Mouse (Mus musculus) thymus, adult 2 months (tissue): ENCODE measurements around the gene Card11.

Source experiments
- CTCF ChIP-seq: fragments of 200-500 bp; IDR thresholded peaks from 2 replicates; pipeline ENCODE4 v1.5.1; 2012; ENCODE audit warnings: mild to moderate bottlenecking, control low read depth, low read length, moderate library complexity, borderline replicate concordance; ENCODE audit not compliant: control insufficient read depth, poor library complexity, insufficient read depth; ENCODE audit errors: extremely low read depth
- POLR2A ChIP-seq: fragments of 200-500 bp; IDR thresholded peaks from 2 replicates; pipeline ENCODE4 v1.6.1; 2012; ENCODE audit warnings: mild to moderate bottlenecking, low read length, control low read depth, moderate library complexity; ENCODE audit not compliant: control insufficient read depth, poor library complexity, insufficient read depth; ENCODE audit errors: extremely low read depth

- no peak for TF ChIP-seq CTCF
- no peak for TF ChIP-seq POLR2A
Observed at GRCm38 (mm10) chr5:140918519-140918918, 81.9 kb downstream of the Card11 start.
